In the genomic region with DNA sequence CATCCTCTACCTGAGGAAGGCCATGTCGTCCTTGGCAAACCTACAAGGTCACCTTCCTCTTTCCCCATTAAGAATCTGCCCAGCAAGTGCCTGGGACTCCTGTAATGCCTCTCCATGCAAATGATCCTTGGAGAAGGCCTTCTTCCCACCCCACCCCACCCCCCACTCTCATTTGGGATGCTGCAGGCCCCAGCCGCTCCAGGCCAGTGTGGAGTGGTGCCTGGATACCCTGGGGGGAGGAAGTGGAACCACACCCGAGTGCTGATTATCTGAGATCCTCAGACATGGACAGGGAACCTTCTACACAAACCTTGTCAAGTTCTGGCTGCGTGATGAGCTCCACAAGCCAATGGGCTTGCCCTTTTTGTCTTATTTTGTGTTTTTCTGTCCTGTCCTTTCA, we compare ENCODE assay signal across 22 mouse cellular contexts. TPM values are rescaled to one million over a fixed set of nuclear protein-coding genes. Genes with fewer than 3 reads are reported as not detected.
"Had no signal": no experiment of that assay in that cellular context is flagged by ENCODE, and none has a peak within 500 bp of the region (broad histone marks: within the 10 kb centered on the region; RNA-seq: fewer than 3 reads in every experiment).

No protein-coding gene starts in this region.

- H3K9me3 ChIP-seq: kidney, embryonic 15.5 days; limb, embryonic 13.5 days; neural tube, embryonic 15.5 days had no signal

- H3K27ac ChIP-seq: kidney, embryonic 15.5 days; limb, embryonic 13.5 days; macrophage; neural tube, embryonic 15.5 days had no signal

- H3K4me3 ChIP-seq: kidney, embryonic 15.5 days; limb, embryonic 13.5 days; myocyte; neural tube, embryonic 15.5 days had no signal

- H3K27me3 ChIP-seq: kidney, embryonic 15.5 days; limb, embryonic 13.5 days; neural tube, embryonic 15.5 days had no signal

- DNase-seq: kidney, adult 2 months; kidney, postnatal 14 days; left cerebral cortex, postnatal 4 days; lung, embryonic 14.5 days; lung, postnatal 10 days; midbrain, embryonic 14.5 days; right cerebral cortex, postnatal 4 days; spleen, adult 18-20 months; thymus, postnatal 14 days had no signal

- H3K36me3 ChIP-seq: kidney, embryonic 15.5 days; limb, embryonic 13.5 days had no signal

- H3K4me1 ChIP-seq: kidney, embryonic 15.5 days; limb, embryonic 13.5 days; neural tube, embryonic 15.5 days had no signal

- H3K4me2 ChIP-seq: kidney, embryonic 15.5 days; limb, embryonic 13.5 days; liver, embryonic 11.5 days; lung, embryonic 14.5 days; neural tube, embryonic 15.5 days had no signal

- H3K9ac ChIP-seq: kidney, embryonic 15.5 days; limb, embryonic 13.5 days; lung, embryonic 14.5 days; neural tube, embryonic 15.5 days had no signal

RNA-seq across cellular contexts. Expression of a gene that starts 1.2 kb away (rescaled TPM):
- total RNA-seq: layer of hippocampus, postnatal 14 days; left cerebral cortex, adult 18-20 months; left cerebral cortex, postnatal 10 days; left cerebral cortex, postnatal 4 days had no signal
- polyA plus RNA-seq: kidney, adult 2 months; large intestine, adult 2 months; liver, embryonic 11.5 days; liver, embryonic 16.5 days; lung, embryonic 14.5 days; macrophage; myocyte; neural tube, embryonic 11.5 days; stomach, embryonic 14.5 days had no signal

RNA-seq across cellular contexts. Expression of a gene that starts 17.8 kb away (rescaled TPM):
- polyA plus RNA-seq: liver, embryonic 16.5 days; macrophage had no signal
